Mouse (Mus musculus): ENCODE measurements around the gene Shc2. TPM values are rescaled to one million over a fixed set of nuclear protein-coding genes. Genes with fewer than 3 reads are reported as not detected.

Shc2 gene
- total and polyA plus RNA-seq, 3 experiments: 1.9 to 2.9 (median 2.1) TPM

DNA sequence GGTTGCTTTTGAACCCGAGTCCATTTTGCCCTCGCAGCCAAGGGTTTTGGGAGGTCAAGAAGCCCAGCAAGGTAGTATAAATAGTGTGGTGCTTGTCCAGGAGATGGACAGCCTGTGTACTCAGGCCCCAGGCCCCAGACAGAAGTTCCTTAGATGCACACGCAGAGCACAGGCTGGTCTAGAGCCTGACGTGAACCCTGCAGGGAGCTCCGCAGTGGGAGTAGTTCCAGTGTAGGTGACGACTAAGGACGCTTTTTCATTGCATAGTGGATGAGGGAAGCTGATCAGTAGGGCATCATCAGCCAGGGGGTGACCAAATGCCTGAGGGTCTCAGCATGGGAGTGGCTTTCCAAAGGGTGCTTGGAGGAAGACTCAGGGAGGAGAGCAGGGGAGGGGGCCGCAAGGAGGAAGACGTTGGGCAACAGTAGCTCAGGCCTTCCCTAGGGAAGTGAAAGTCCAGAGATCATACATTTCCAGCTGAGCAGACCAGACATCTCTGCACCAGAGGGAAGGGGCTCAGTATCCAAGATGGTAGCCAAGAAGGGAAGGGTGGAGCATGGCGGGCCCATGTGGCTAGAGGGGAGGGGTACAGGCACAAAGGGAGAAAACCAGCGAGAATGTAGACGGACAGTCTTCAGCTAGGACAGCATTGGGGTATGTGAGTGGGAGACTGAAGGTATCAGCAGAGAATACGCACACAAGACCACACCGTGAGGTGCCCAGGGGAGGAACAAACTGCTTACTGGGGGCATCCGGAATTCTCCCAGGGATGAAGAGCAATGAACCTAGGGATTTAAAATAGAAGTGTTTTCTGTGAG, 32.6 kb upstream of the Shc2 start:
- no peak for DNase-seq
- peak overlapping the region; percentile 92 for H3K27ac ChIP-seq
- no peaks in the 10 kb centered on the region for H3K36me3 ChIP-seq (ENCODE audit: control insufficient read depth, insufficient read depth, low read length)
- H3K27me3 ChIP-seq (ENCODE audit: control insufficient read depth, insufficient read depth, low read length): no peaks in the 10 kb centered on the region
- H3K9ac ChIP-seq (ENCODE audit: low read depth, low read length): peak overlapping the region; percentile 78
- H3K4me3 ChIP-seq: peak overlapping the region; percentile 82
- H3K4me1 ChIP-seq (ENCODE audit: control insufficient read depth, insufficient read depth, low read length): peaks cover 5% of the 10 kb centered on the region; the same call in 1 of the 2 replicates
- no peaks in the 10 kb centered on the region for H3K79me2 ChIP-seq (replicated peaks; ENCODE audit: control insufficient read depth, insufficient read depth, low read length)
- intact Hi-C loops (cut with DNase I): no loop called here
- TF ChIP-seq CTCF (IDR thresholded peaks at IDR 0.05) (no peak), POLR2A (IDR thresholded peaks at IDR 0.05; ENCODE audit: insufficient read depth, low read depth, low read length) (no peak), EP300 (IDR thresholded peaks at IDR 0.05; ENCODE audit: insufficient read depth, low read depth, low read length) (no peak)
- 39% methylated on average over 15 of the region's 15 CpGs for WGBS

- intact Hi-C loops (cut with DNase I): loop anchor here (1.0 to 10.0 kb wide), 3 partner anchors 12 to 915 kb away; partner anchors contain the start of gene Ccdc105
- no peaks in the 10 kb centered on the region for H3K36me3 ChIP-seq (ENCODE audit: control insufficient read depth, insufficient read depth, low read length)
- H3K9ac ChIP-seq (ENCODE audit: low read depth, low read length): peak overlapping the region; percentile 78
- DNase-seq: peak; percentile 83 to 87
- no peaks in the 10 kb centered on the region for H3K79me2 ChIP-seq (replicated peaks; ENCODE audit: control insufficient read depth, insufficient read depth, low read length)
- under 1% methylated on average over 47 of the region's 47 CpGs for WGBS
- TF ChIP-seq POLR2A (IDR thresholded peaks at IDR 0.05; ENCODE audit: insufficient read depth, low read depth, low read length) (no peak), EP300 (IDR thresholded peaks at IDR 0.05; ENCODE audit: insufficient read depth, low read depth, low read length) (no peak), CTCF (IDR thresholded peaks at IDR 0.05) (no peak)
- no peaks in the 10 kb centered on the region for H3K27me3 ChIP-seq (ENCODE audit: control insufficient read depth, insufficient read depth, low read length)
- peak overlapping the region; percentile 92 for H3K27ac ChIP-seq
- peaks cover 5% of the 10 kb centered on the region; the same call in 1 of the 2 replicates for H3K4me1 ChIP-seq (ENCODE audit: control insufficient read depth, insufficient read depth, low read length)
- H3K4me3 ChIP-seq: peak overlapping the region; percentile 82
These were observed 31.9 kb upstream of the Shc2 start for GRCm38 (mm10) chr10:79669576-79670057.

DNA sequence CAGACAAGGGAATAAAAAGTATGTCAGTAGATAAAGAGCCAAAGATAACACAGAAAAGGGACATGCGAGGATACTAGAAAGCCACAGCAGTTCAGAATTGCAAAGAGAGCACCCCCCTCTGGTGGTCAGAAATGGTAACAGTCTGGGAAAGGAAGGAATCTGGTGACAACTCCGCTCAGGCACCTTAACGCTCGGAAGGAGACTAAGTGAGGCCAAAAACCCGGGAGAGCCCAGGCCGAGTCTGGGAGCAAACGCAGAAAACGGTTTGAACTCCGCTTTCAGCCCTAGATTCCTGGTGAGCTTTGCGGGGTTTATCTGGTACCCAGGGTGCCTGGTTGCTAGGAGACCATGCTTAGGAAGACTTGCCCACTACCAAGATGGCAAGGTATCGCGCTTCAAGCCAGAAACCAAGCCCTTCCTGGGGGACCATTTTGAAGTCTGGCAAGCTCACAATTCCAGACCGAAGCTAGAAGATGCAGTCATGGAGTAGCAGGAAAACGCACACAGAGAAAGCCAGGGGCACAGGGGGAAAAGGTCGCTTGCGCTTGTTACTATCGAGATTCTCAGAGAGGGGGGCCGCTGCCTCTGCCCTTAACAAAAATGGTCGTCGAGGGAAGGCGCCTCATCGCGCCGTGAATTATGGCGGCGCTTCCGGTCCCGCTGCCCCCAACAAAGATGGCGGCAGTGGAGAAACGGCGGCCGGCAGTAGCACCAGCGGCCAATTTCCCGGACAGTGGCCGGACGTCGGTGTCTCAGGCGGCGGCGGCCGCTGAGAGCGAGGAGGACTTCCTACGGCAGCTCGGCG, 31.3 kb upstream of the Shc2 start, which contains the start of gene Tpgs1:
TSS of gene Tpgs1 (plus strand) at position 599 of the 805 bp plus-strand sequence.
- intact Hi-C loops (cut with DNase I): loop anchor here (1.0 to 10.0 kb wide), 3 partner anchors 12 to 914 kb away; partner anchors contain the start of gene Ccdc105
- Histone ChIP-seq H3K27me3 (ENCODE audit: control insufficient read depth, insufficient read depth, low read length) (no peaks in the 10 kb centered on the region), H3K4me3 (peak within 1 kb of the TSS; percentile 82), H3K27ac (peak within 1 kb of the TSS; percentile 92), H3K4me1 (ENCODE audit: control insufficient read depth, insufficient read depth, low read length) (peaks cover 5% of the 10 kb centered on the region; the same call in 1 of the 2 replicates), H3K9ac (ENCODE audit: low read depth, low read length) (peak within 1 kb of the TSS; percentile 78), H3K79me2 (replicated peaks; ENCODE audit: control insufficient read depth, insufficient read depth, low read length) (no peaks in the 10 kb centered on the region), H3K36me3 (ENCODE audit: control insufficient read depth, insufficient read depth, low read length) (no peaks in the 10 kb centered on the region)
- under 1% methylated on average over 45 of the region's 45 CpGs for WGBS
- TF ChIP-seq CTCF (IDR thresholded peaks at IDR 0.05) (no peak; the same call in 1 of the 2 replicates), EP300 (IDR thresholded peaks at IDR 0.05; ENCODE audit: insufficient read depth, low read depth, low read length) (0 out of 2 replicates have a peak, but pooled peaks have one; percentile 18)
- peak; percentile 93 for DNase-seq

DNA sequence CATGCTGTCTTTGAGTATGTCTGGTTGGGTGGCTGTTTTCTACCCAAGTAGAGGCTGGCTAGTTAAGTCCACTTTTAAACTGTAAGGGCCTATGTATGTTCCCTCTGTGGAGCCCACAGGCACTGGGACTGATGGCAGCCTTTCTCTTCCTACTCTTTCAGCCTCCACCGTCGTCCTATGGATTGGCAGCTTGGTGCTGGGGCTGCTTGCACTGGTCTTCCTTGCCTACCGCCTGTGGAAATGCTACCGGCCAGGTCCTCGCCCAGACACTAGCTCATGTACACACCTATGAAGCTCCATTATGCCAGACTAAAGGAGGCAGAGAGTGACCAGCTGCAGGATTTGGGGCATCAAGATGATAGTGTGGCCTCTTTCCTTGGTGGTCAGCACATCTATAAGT, 30.4 kb upstream of the Shc2 start:
- H3K4me1 ChIP-seq (ENCODE audit: control insufficient read depth, insufficient read depth, low read length): peaks cover 5% of the 10 kb centered on the region; the same call in 1 of the 2 replicates
- no peak for DNase-seq
- TF ChIP-seq EP300 (IDR thresholded peaks at IDR 0.05; ENCODE audit: insufficient read depth, low read depth, low read length): no peak
- no peak for TF ChIP-seq POLR2A (IDR thresholded peaks at IDR 0.05; ENCODE audit: insufficient read depth, low read depth, low read length)
- TF ChIP-seq CTCF (IDR thresholded peaks at IDR 0.05): no peak
- intact Hi-C loops (cut with DNase I): loop anchor here (2.0 to 10.0 kb wide), 2 partner anchors 73 to 913 kb away; partner anchors contain the start of gene Ccdc105
- H3K9ac ChIP-seq (ENCODE audit: low read depth, low read length): no peak overlapping the region
- H3K36me3 ChIP-seq (ENCODE audit: control insufficient read depth, insufficient read depth, low read length): no peaks in the 10 kb centered on the region
- 77% methylated on average over 5 of the region's 5 CpGs for WGBS
- no peak overlapping the region for H3K4me3 ChIP-seq
- H3K27ac ChIP-seq: no peak overlapping the region
- no peaks in the 10 kb centered on the region for H3K27me3 ChIP-seq (ENCODE audit: control insufficient read depth, insufficient read depth, low read length)
- H3K79me2 ChIP-seq (replicated peaks; ENCODE audit: control insufficient read depth, insufficient read depth, low read length): no peaks in the 10 kb centered on the region

DNA sequence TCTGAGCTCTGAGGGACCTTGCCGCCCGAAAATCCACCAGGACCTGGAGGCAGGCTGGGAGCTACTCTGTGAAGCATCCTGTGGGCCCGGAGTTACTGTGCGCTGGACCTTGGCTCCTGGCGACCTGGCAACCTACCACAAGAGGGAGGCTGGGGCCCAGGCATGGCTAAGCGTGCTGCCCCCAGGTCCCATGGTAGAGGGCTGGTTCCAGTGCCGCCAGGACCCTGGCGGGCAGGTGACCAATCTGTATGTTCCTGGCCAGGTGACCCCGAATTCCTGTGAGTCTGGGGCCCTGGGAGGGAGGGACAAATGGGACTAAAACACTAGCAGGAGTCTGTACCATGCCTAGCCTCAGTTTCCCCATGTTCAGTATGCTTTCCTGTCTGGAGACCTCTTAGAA, 28.8 kb upstream of the Shc2 start:
- no peak for DNase-seq
- Histone ChIP-seq H3K79me2 (replicated peaks; ENCODE audit: control insufficient read depth, insufficient read depth, low read length) (no peaks in the 10 kb centered on the region), H3K9ac (ENCODE audit: low read depth, low read length) (no peak overlapping the region), H3K27ac (no peak overlapping the region), H3K27me3 (ENCODE audit: control insufficient read depth, insufficient read depth, low read length) (no peaks in the 10 kb centered on the region), H3K4me3 (no peak overlapping the region), H3K36me3 (ENCODE audit: control insufficient read depth, insufficient read depth, low read length) (no peaks in the 10 kb centered on the region), H3K4me1 (ENCODE audit: control insufficient read depth, insufficient read depth, low read length) (peaks cover 5% of the 10 kb centered on the region; the same call in 1 of the 2 replicates)
- intact Hi-C loops (cut with DNase I): loop anchor here (10.0 kb wide), 1 partner anchor 912 kb away; the partner anchor contains the start of gene Ccdc105
- 66% methylated on average over 9 of the region's 9 CpGs for WGBS
- TF ChIP-seq EP300 (IDR thresholded peaks at IDR 0.05; ENCODE audit: insufficient read depth, low read depth, low read length) (no peak), CTCF (IDR thresholded peaks at IDR 0.05) (no peak), POLR2A (IDR thresholded peaks at IDR 0.05; ENCODE audit: insufficient read depth, low read depth, low read length) (no peak)

Data from heart, adult 2 months (tissue).